Mouse (Mus musculus): ENCODE data around the gene Slc35f6.

GRCm38 (mm10) chr5:30604769-30605188, 43.0 kb upstream of the Slc35f6 start:
- no peak for TF ChIP-seq CTCF (IDR thresholded peaks at IDR 0.05; ENCODE audit: insufficient read depth, low read length)
- no peak for TF ChIP-seq POLR2A (IDR thresholded peaks at IDR 0.05; ENCODE audit: borderline replicate concordance, extremely low read depth, low read depth, low read length)
